Mouse (Mus musculus) bone marrow macrophage, adult 2 months (primary cell): Measurements from ENCODE around the gene Olfr535.

Experiments used
- CTCF ChIP-seq: IDR thresholded peaks from 2 replicates; pipeline ENCODE4 v1.5.1; 2012; ENCODE audit warnings: low read depth, mild to moderate bottlenecking, low read length, moderate library complexity
- POLR2A ChIP-seq: IDR thresholded peaks from 2 replicates; pipeline ENCODE4 v1.6.1; 2012; ENCODE audit warnings: mild to moderate bottlenecking, low read depth, low read length, borderline replicate concordance

- TF ChIP-seq CTCF (no peak), POLR2A (no peak)
Measured at GRCm38 (mm10) chr7:140488981-140489380, 5.0 kb downstream of the Olfr535 start.
